Mouse (Mus musculus) midbrain, embryonic 11.5 days (tissue): Measurements from ENCODE around the gene Kcna3. TPM values are rescaled to one million over a fixed set of nuclear protein-coding genes. Genes with fewer than 3 reads are reported as not detected.
A peak's percentile ranks its signal among the peaks of the same experiment; 100 is the strongest.

Source experiments
- ATAC-seq: fragments of 200-750 bp; cut with Nextera tagmentation; 2 replicates; pipeline ENCODE4 v1.8.0; 2017; ENCODE audit warnings: moderate TSS enrichment, moderate library complexity; ENCODE audit not compliant: low FRiP score
- DNase-seq: peaks from one replicate; pipeline ENCODE4 v3.0.0; 2015; ENCODE audit warnings: low spot score; ENCODE audit errors: missing footprints
- H3K27ac ChIP-seq: fragments of 300-500 bp; sonication (generic); 2 replicates; pipeline ENCODE4 v1.5.1; 2014; ENCODE audit warnings: low read depth, low read length
- H3K27me3 ChIP-seq: fragments of 300-500 bp; sonication (generic); 2 replicates; pipeline ENCODE4 v1.6.1; 2014; ENCODE audit warnings: mild to moderate bottlenecking, low read length, moderate library complexity, mixed read lengths; ENCODE audit not compliant: control insufficient read depth, insufficient read depth
- H3K36me3 ChIP-seq: fragments of 300-500 bp; sonication (generic); 2 replicates; pipeline ENCODE4 v1.6.1; 2014; ENCODE audit warnings: mild to moderate bottlenecking, low read length, moderate library complexity, mixed read lengths; ENCODE audit not compliant: control insufficient read depth, insufficient read depth
- H3K4me1 ChIP-seq: fragments of 300-500 bp; sonication (generic); 2 replicates; pipeline ENCODE4 v1.6.1; 2014; ENCODE audit warnings: low read length; ENCODE audit not compliant: control insufficient read depth, insufficient read depth
- H3K4me2 ChIP-seq: fragments of 300-500 bp; sonication (generic); 2 replicates; pipeline ENCODE4 v1.6.1; 2014; ENCODE audit warnings: mild to moderate bottlenecking, moderate library complexity
- H3K4me3 ChIP-seq: fragments of 300-500 bp; sonication (generic); 2 replicates; pipeline ENCODE4 v1.5.1; 2014; ENCODE audit warnings: low read depth, low read length
- H3K9ac ChIP-seq: fragments of 300-500 bp; sonication (generic); 2 replicates; pipeline ENCODE4 v1.6.1; 2014; ENCODE audit warnings: low read length
- H3K9me3 ChIP-seq: fragments of 300-500 bp; sonication (generic); 2 replicates; pipeline ENCODE4 v1.6.1; 2016; ENCODE audit warnings: low read length; ENCODE audit not compliant: control insufficient read depth
- WGBS: fragments of 180-500 bp; shearing (Covaris S2); extraction: QIAGEN DNeasy Blood & Tissue Kit; methylation state at CpG from one replicate; pipeline ENCODE4 v1.1.7; 2014; 5-methylcytosine and 5-hydroxymethylcytosine counted together
- polyA plus RNA-seq: library from polyadenylated mRNA; unstranded; fragments of >200 nt; fragmentation: Nextera tagmentation; extraction: Ambion mirVana; gene quantifications from 2 replicates; pipeline ENCODE4 v1.2.1, GENCODE M21; 2014

The Kcna3 gene
- polyA plus RNA-seq, 1 experiment from 2014 or later: 4.6 TPM

GRCm38 (mm10) chr3:107018286-107018685, 17.7 kb upstream of the Kcna3 start:
- H3K9ac ChIP-seq: no peak overlapping the region
- ATAC-seq: no peak
- 57% methylated on average over 2 of the region's 2 CpGs for WGBS
- no peak overlapping the region for H3K27ac ChIP-seq
- no peak overlapping the region for H3K4me3 ChIP-seq
- H3K27me3 ChIP-seq: no peaks in the 10 kb centered on the region
- no peak for DNase-seq
- no peaks in the 10 kb centered on the region for H3K9me3 ChIP-seq
- H3K4me1 ChIP-seq: no peaks in the 10 kb centered on the region
- no peak overlapping the region for H3K4me2 ChIP-seq
- H3K36me3 ChIP-seq: no peaks in the 10 kb centered on the region

GRCm38 (mm10) chr3:107031547-107031946, 4.4 kb upstream of the Kcna3 start:
- 87% methylated on average over 4 of the region's 4 CpGs for WGBS
- DNase-seq (no peak), ATAC-seq (no peak)
- H3K4me1 ChIP-seq: 0 out of 2 replicates have a peak, but pooled peaks cover 3% of the 10 kb centered on the region
- no peak overlapping the region for H3K27ac ChIP-seq
- H3K27me3 ChIP-seq: no peaks in the 10 kb centered on the region
- H3K4me2 ChIP-seq: no peak overlapping the region
- no peaks in the 10 kb centered on the region for H3K9me3 ChIP-seq
- no peaks in the 10 kb centered on the region for H3K36me3 ChIP-seq
- no peak overlapping the region for H3K4me3 ChIP-seq
- H3K9ac ChIP-seq: no peak overlapping the region

- no peak overlapping the region for H3K27ac ChIP-seq
- no peak overlapping the region for H3K4me3 ChIP-seq
- H3K4me2 ChIP-seq: no peak overlapping the region
These were observed 1.2 kb upstream of the Kcna3 start for GRCm38 (mm10) chr3:107034776-107035175.

GRCm38 (mm10) chr3:107036458-107037039, 580 bp downstream of the Kcna3 start:
- under 1% methylated on average over 52 of the region's 55 CpGs for WGBS
- no peak; the same call in 1 of the 2 replicates for ATAC-seq

More at GRCm38 (mm10) chr3:107034776-107035175, 1.2 kb upstream of the Kcna3 start:
- 71% methylated on average over 2 of the region's 2 CpGs for WGBS
- DNase-seq: no peak
- Histone ChIP-seq H3K9ac (no peak overlapping the region), H3K9me3 (no peaks in the 10 kb centered on the region), H3K4me1 (peaks cover 26% of the 10 kb centered on the region), H3K36me3 (no peaks in the 10 kb centered on the region), H3K27me3 (no peaks in the 10 kb centered on the region)
- no peak for ATAC-seq

GRCm38 (mm10) chr3:107037105-107037504, 1.1 kb downstream of the Kcna3 start:
- no peaks in the 10 kb centered on the region for H3K36me3 ChIP-seq
- H3K27me3 ChIP-seq: no peaks in the 10 kb centered on the region
- H3K4me2 ChIP-seq: peak overlapping the region; percentile 87
- peak overlapping the region; percentile 89 for H3K9ac ChIP-seq
- DNase-seq: peak; percentile 87
- peak overlapping the region; percentile 65 for H3K4me3 ChIP-seq
- WGBS: 58% methylated on average over 12 of the region's 12 CpGs
- H3K9me3 ChIP-seq: no peaks in the 10 kb centered on the region
- no peak for ATAC-seq
- no peak overlapping the region for H3K27ac ChIP-seq
- peaks cover 28% of the 10 kb centered on the region for H3K4me1 ChIP-seq

More at GRCm38 (mm10) chr3:107036458-107037039, 580 bp downstream of the Kcna3 start:
- peaks cover 28% of the 10 kb centered on the region for H3K4me1 ChIP-seq
- peak; percentile 96 for DNase-seq
- no peaks in the 10 kb centered on the region for H3K9me3 ChIP-seq
- H3K27me3 ChIP-seq: no peaks in the 10 kb centered on the region
- H3K9ac ChIP-seq: peak overlapping the region; percentile 89
- H3K27ac ChIP-seq: peak overlapping the region; percentile 67
- peak overlapping the region; percentile 87 for H3K4me2 ChIP-seq
- H3K4me3 ChIP-seq: peak overlapping the region; percentile 65
- H3K36me3 ChIP-seq: no peaks in the 10 kb centered on the region

GRCm38 (mm10) chr3:107037536-107038155, 1.7 kb downstream of the Kcna3 start:
- no peaks in the 10 kb centered on the region for H3K27me3 ChIP-seq
- 79% methylated on average over 16 of the region's 16 CpGs for WGBS
- H3K9me3 ChIP-seq: no peaks in the 10 kb centered on the region
- ATAC-seq: no peak
- H3K27ac ChIP-seq: no peak overlapping the region
- H3K4me2 ChIP-seq: peak overlapping the region; percentile 87
- no peak overlapping the region for H3K9ac ChIP-seq
- no peak for DNase-seq
- H3K36me3 ChIP-seq: no peaks in the 10 kb centered on the region
- peak overlapping the region; percentile 65 for H3K4me3 ChIP-seq
- H3K4me1 ChIP-seq: peaks cover 28% of the 10 kb centered on the region

GRCm38 (mm10) chr3:107038156-107038536, 2.2 kb downstream of the Kcna3 start:
- no peaks in the 10 kb centered on the region for H3K9me3 ChIP-seq
- H3K27me3 ChIP-seq: no peaks in the 10 kb centered on the region
- H3K36me3 ChIP-seq: no peaks in the 10 kb centered on the region
- H3K4me1 ChIP-seq: peaks cover 28% of the 10 kb centered on the region
- 90% methylated on average over 6 of the region's 6 CpGs for WGBS
- ATAC-seq: no peak
- no peak overlapping the region for H3K4me3 ChIP-seq
- no peak for DNase-seq
- no peak overlapping the region for H3K27ac ChIP-seq
- peak overlapping the region; percentile 33; the same call in 1 of the 2 replicates for H3K4me2 ChIP-seq
- no peak overlapping the region for H3K9ac ChIP-seq

- Histone ChIP-seq H3K4me3 (no peak overlapping the region), H3K9me3 (no peaks in the 10 kb centered on the region), H3K9ac (no peak overlapping the region), H3K4me1 (peaks cover 28% of the 10 kb centered on the region), H3K27ac (no peak overlapping the region), H3K4me2 (peak overlapping the region; percentile 33), H3K27me3 (no peaks in the 10 kb centered on the region), H3K36me3 (no peaks in the 10 kb centered on the region)
- ATAC-seq: peak; percentile 33
- peak; percentile 97 for DNase-seq
- 34% methylated on average over 10 of the region's 10 CpGs for WGBS
These were observed 2.8 kb downstream of the Kcna3 start for GRCm38 (mm10) chr3:107038661-107039223.

- ATAC-seq (no peak), DNase-seq (no peak)
- no peaks in the 10 kb centered on the region for H3K9me3 ChIP-seq
- H3K9ac ChIP-seq: no peak overlapping the region
- H3K36me3 ChIP-seq: no peaks in the 10 kb centered on the region
- H3K27me3 ChIP-seq: no peaks in the 10 kb centered on the region
- no peak overlapping the region for H3K4me3 ChIP-seq
- H3K4me2 ChIP-seq: peak overlapping the region; percentile 24
- no peak overlapping the region for H3K27ac ChIP-seq
- H3K4me1 ChIP-seq: peaks cover 28% of the 10 kb centered on the region
These were observed 3.3 kb downstream of the Kcna3 start for GRCm38 (mm10) chr3:107039306-107039705.
